ENCODE assay signal across 9 mouse cellular contexts in the genomic region with DNA sequence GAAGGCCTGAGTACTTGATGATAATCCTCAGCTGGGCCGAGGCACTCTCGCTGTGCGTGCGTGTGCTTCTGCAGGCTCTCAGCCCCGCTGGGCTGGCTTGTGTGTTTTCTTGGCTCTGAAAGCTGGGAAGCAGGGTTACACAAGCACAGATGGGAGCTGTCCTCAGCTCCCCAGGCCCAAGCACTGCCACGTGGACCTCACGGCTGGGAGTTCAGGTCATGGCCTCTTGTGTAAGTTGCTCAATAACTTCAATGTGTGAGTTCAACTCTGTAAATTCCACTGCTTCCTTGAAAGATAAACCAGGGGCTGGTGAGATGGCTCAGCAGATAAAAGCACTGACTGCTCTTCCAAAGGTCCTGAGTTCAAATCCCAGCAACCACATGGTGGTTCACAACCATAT. TPM values are rescaled to one million over a fixed set of nuclear protein-coding genes. Genes with fewer than 3 reads are reported as not detected.
DNase-seq lines count a peak whose midpoint lies in the region; ATAC-seq lines count a peak whose summit lies in the region.
"Had no signal": no experiment of that assay in that cellular context is flagged by ENCODE, and none has a peak within 500 bp of the region (broad histone marks: within the 10 kb centered on the region; RNA-seq: fewer than 3 reads in every experiment).

No protein-coding gene starts in this region.

- H3K9ac ChIP-seq in kidney, embryonic 14.5 days (ENCODE audit: low read depth, low read length), result no peak overlapping the region
- no peak overlapping the region for H3K9ac ChIP-seq in heart, embryonic 11.5 days (ENCODE audit: low read depth, low read length)
- H3K9ac ChIP-seq in hindbrain, embryonic 14.5 days, result no peak overlapping the region

- no peak overlapping the region for H3K4me3 ChIP-seq in kidney, embryonic 14.5 days (ENCODE audit: low read length)
- H3K4me3 ChIP-seq in heart, embryonic 11.5 days (ENCODE audit: low read depth, low read length), result no peak overlapping the region
- no peak overlapping the region for H3K4me3 ChIP-seq in hindbrain, embryonic 14.5 days (replicated peaks; ENCODE audit: low read length)

- H3K9me3 ChIP-seq in kidney, embryonic 14.5 days (ENCODE audit: control insufficient read depth, low read length), result no peaks in the 10 kb centered on the region
- no peaks in the 10 kb centered on the region for H3K9me3 ChIP-seq in heart, embryonic 11.5 days (replicated peaks; ENCODE audit: control insufficient read depth, low read length)
- no peaks in the 10 kb centered on the region for H3K9me3 ChIP-seq in hindbrain, embryonic 14.5 days (ENCODE audit: control insufficient read depth, low read length)

- no peak overlapping the region for H3K27ac ChIP-seq in kidney, embryonic 14.5 days (ENCODE audit: low read depth, low read length)
- 0 out of 2 replicates have a peak overlapping the region, but pooled peaks have one; percentile 24 for H3K27ac ChIP-seq in heart, embryonic 11.5 days (ENCODE audit: low read depth, low read length)
- H3K27ac ChIP-seq in hindbrain, embryonic 14.5 days, result no peak overlapping the region

- H3K4me2 ChIP-seq in kidney, embryonic 14.5 days (replicated peaks; ENCODE audit: low read depth, low read length), result no peak overlapping the region
- no peak overlapping the region for H3K4me2 ChIP-seq in heart, embryonic 11.5 days
- no peak overlapping the region for H3K4me2 ChIP-seq in hindbrain, embryonic 14.5 days (replicated peaks)

- no peaks in the 10 kb centered on the region; the same call in 1 of the 2 replicates for H3K36me3 ChIP-seq in kidney, embryonic 14.5 days (ENCODE audit: control insufficient read depth, insufficient read depth, low read length)
- no peaks in the 10 kb centered on the region for H3K36me3 ChIP-seq in heart, embryonic 11.5 days (ENCODE audit: control insufficient read depth, insufficient read depth, low read length)
- H3K36me3 ChIP-seq in hindbrain, embryonic 14.5 days (replicated peaks; ENCODE audit: control insufficient read depth, insufficient read depth), result no peaks in the 10 kb centered on the region

- H3K27me3 ChIP-seq in kidney, embryonic 14.5 days (ENCODE audit: control insufficient read depth, insufficient read depth, low read length), result no peaks in the 10 kb centered on the region
- H3K27me3 ChIP-seq in heart, embryonic 11.5 days (ENCODE audit: control insufficient read depth, insufficient read depth, low read length), result no peaks in the 10 kb centered on the region
- no peaks in the 10 kb centered on the region for H3K27me3 ChIP-seq in hindbrain, embryonic 14.5 days (ENCODE audit: control insufficient read depth, insufficient read depth, low read length)

- no peak for ATAC-seq in kidney, embryonic 14.5 days (ENCODE audit: low FRiP score, low TSS enrichment)
- no peak for ATAC-seq in heart, embryonic 11.5 days (replicated peaks; ENCODE audit: insufficient number of reproducible peaks, low FRiP score, low TSS enrichment)
- ATAC-seq in hindbrain, embryonic 14.5 days (ENCODE audit: low FRiP score), result no peak

- no peaks in the 10 kb centered on the region for H3K4me1 ChIP-seq in kidney, embryonic 14.5 days (ENCODE audit: control insufficient read depth, insufficient read depth, low read length)
- no peaks in the 10 kb centered on the region for H3K4me1 ChIP-seq in heart, embryonic 11.5 days (ENCODE audit: control insufficient read depth, insufficient read depth, low read length)
- H3K4me1 ChIP-seq in hindbrain, embryonic 14.5 days (replicated peaks; ENCODE audit: control insufficient read depth, insufficient read depth, low read length), result no peaks in the 10 kb centered on the region

- DNase-seq in kidney, adult 11 months, result peak; percentile 90
- DNase-seq in kidney, postnatal 4 days, result peak; percentile 58 to 71
- DNase-seq in skeletal muscle tissue, adult 2 months (ENCODE audit: low read depth, low spot score), result peak; percentile 89
- no peak for DNase-seq in cerebellum, postnatal 4 days (ENCODE audit: low spot score in 2 of 2)
- DNase-seq in left cerebral cortex, adult 9 months (ENCODE audit: low spot score in 2 of 2), result no peak
- no peak for DNase-seq in hindbrain, embryonic 14.5 days (ENCODE audit: low spot score)
- DNase-seq: right cerebral cortex, adult 18-20 months had no signal

- WGBS in kidney, embryonic 14.5 days, result 61% methylated on average over 7 of the region's 7 CpGs
- WGBS in heart, embryonic 11.5 days (ENCODE audit: insufficient replicate concordance), result 50% methylated on average over 7 of the region's 7 CpGs
- 86% methylated on average over 7 of the region's 7 CpGs for WGBS in hindbrain, embryonic 14.5 days

RNA-seq across cellular contexts. Expression of a gene that starts 24.9 kb away (rescaled TPM):
- polyA plus RNA-seq in kidney, embryonic 14.5 days (2014; fragmentation: Nextera tagmentation; extraction: Ambion mirVana), result 36.0 and 45.8 TPM in 2 replicates
- polyA plus RNA-seq in heart, embryonic 11.5 days (2014; fragmentation: Nextera tagmentation; extraction: Ambion mirVana), result 43.9 and 50.2 TPM in 2 replicates
- polyA plus RNA-seq in hindbrain, embryonic 14.5 days (2014; fragmentation: Nextera tagmentation; extraction: Ambion mirVana), result 8.2 and 9.1 TPM in 2 replicates

Comparison
In these comparisons a context has a peak if more than half of its experiments do, and no peak if none do; other contexts are left out.
1. DNase-seq: peak in kidney, adult 11 months (single experiment), kidney, postnatal 4 days (2 of 2) and skeletal muscle tissue, adult 2 months (single experiment); none in cerebellum, postnatal 4 days (0 of 2), left cerebral cortex, adult 9 months (0 of 2) and hindbrain, embryonic 14.5 days (single experiment).